Mouse (Mus musculus) c-Kit-positive CD71-positive TER-119-negative erythroid progenitor cells, embryonic 14.5 days (primary cell): ENCODE measurements around the gene Ccdc159.

Experiments used
- DNase-seq: peaks from one replicate; pipeline ENCODE4 v3.0.0-alpha.2; 2013; ENCODE audit warnings: low read depth

The Ccdc159 gene

GRCm38 (mm10) chr9:21961366-21961980 is 34.2 kb downstream of the Ccdc159 start:
- no peak for DNase-seq

GRCm38 (mm10) chr9:21962010-21962409 is 34.7 kb downstream of the Ccdc159 start:
- DNase-seq = no peak

GRCm38 (mm10) chr9:21962416-21963059 is 35.3 kb downstream of the Ccdc159 start:
- peak; percentile 98 for DNase-seq

GRCm38 (mm10) chr9:21963417-21963816 is 36.1 kb downstream of the Ccdc159 start, which contains the start of gene Epor:
Epor (minus strand) TSS chr9:21963506.
- DNase-seq = peak; percentile 68

GRCm38 (mm10) chr9:21968883-21969282 is 41.6 kb downstream of the Ccdc159 start:
- no peak for DNase-seq

GRCm38 (mm10) chr9:21969304-21969703 is 42.0 kb downstream of the Ccdc159 start:
- no peak for DNase-seq

GRCm38 (mm10) chr9:21976626-21977175 is 49.4 kb downstream of the Ccdc159 start:
- no peak for DNase-seq

- no peak for DNase-seq
Measured at GRCm38 (mm10) chr9:21977331-21977730, 50.1 kb downstream of the Ccdc159 start.

GRCm38 (mm10) chr9:21977972-21978371 is 50.7 kb downstream of the Ccdc159 start:
- no peak for DNase-seq

- DNase-seq = no peak
Measured at GRCm38 (mm10) chr9:21978398-21979128, 51.3 kb downstream of the Ccdc159 start.

- DNase-seq = no peak
Measured at GRCm38 (mm10) chr9:21983911-21984310, 56.6 kb downstream of the Ccdc159 start.
